Mouse (Mus musculus) intestine, embryonic 15.5 days (tissue): ENCODE data around the gene Usp15. TPM values are rescaled to one million over a fixed set of nuclear protein-coding genes. Genes with fewer than 3 reads are reported as not detected.
"Not testable (repeated sequence)": the region's sequence is repeated elsewhere in the genome, so short reads cannot be mapped to it uniquely, and the experiment has no call there.

Experiments
- ATAC-seq: fragments of 200-750 bp; cut with Nextera tagmentation; 2 replicates; pipeline ENCODE4 v1.8.0; 2017; ENCODE audit warnings: moderate TSS enrichment, moderate library complexity
- H3K27ac ChIP-seq: fragments of 300-500 bp; sonication (generic); 2 replicates; pipeline ENCODE4 v1.5.1; 2015; ENCODE audit warnings: mild to moderate bottlenecking, inconsistent platforms
- H3K27me3 ChIP-seq: fragments of 300-500 bp; sonication (generic); replicated peaks from 2 replicates; pipeline ENCODE4 v1.6.1; 2015; ENCODE audit warnings: inconsistent platforms
- H3K36me3 ChIP-seq: fragments of 300-500 bp; sonication (generic); 2 replicates; pipeline ENCODE4 v1.6.1; 2015; ENCODE audit warnings: inconsistent platforms
- H3K4me1 ChIP-seq: fragments of 300-500 bp; sonication (generic); replicated peaks from 2 replicates; pipeline ENCODE4 v1.6.1; 2015; ENCODE audit warnings: inconsistent platforms
- H3K4me2 ChIP-seq: fragments of 300-500 bp; sonication (generic); replicated peaks from 2 replicates; pipeline ENCODE4 v1.6.1; 2015; ENCODE audit warnings: mild to moderate bottlenecking, inconsistent platforms
- H3K4me3 ChIP-seq: fragments of 300-500 bp; sonication (generic); replicated peaks from 2 replicates; pipeline ENCODE4 v1.5.1; 2015; ENCODE audit warnings: inconsistent platforms
- H3K9ac ChIP-seq: fragments of 300-500 bp; sonication (generic); 2 replicates; pipeline ENCODE4 v1.6.1; 2015; ENCODE audit warnings: inconsistent platforms
- H3K9me3 ChIP-seq: fragments of 300-500 bp; sonication (generic); 2 replicates; pipeline ENCODE4 v1.6.1; 2016; ENCODE audit warnings: inconsistent platforms
- whole genome bisulfite sequencing: fragments of 180-500 bp; shearing (Covaris S2); methylation state at CpG from one replicate; pipeline ENCODE4 v1.1.7; 2015; 5-methylcytosine and 5-hydroxymethylcytosine counted together
- polyA plus RNA-seq: library from polyadenylated mRNA; unstranded; fragments of >200 nt; fragmentation: Nextera tagmentation; extraction: Ambion mirVana; gene quantifications from 2 replicates; pipeline ENCODE4 v1.2.1, GENCODE M21; 2015

Usp15 gene
- polyA plus RNA-seq = 68.4 and 76.3 TPM in 2 replicates

DNA sequence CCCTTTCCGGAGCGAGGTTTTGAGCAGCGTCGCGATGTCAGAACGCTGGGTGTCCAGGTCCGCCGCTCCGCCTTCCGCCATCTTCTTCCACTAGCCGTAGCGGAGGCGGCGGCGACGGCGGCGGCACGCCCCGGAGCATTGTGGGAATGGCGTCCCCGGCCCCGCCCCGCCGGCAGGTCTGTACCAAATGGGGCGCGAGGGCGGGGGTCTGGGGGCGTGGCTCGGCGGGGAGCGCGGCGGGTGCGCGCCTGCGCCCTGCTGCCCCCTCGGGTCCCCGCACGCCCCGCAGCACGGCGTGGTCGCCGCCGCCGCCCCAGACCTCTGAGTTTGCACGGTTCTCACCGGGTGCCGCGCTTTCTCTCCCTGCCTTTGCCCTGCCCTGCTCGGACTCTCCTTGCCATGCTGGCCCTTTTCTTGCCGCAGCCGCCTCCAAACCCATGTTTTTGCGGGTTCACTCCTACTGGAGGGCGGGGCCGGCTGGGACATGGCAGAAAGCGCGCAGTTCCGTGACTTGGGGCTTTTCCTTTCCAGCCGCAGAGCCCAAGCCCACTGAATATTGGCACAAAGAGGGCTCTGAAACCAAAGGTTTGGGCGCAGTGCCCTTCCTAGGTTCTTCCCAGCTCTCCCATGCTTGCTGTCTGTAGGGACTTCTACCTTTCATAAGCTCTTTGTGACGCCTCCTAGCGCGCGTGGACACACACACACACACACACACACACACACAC lies at the start of gene Usp15:
Gene Usp15 (minus strand): TSS at position 161 of the 725 bp plus-strand sequence.
- under 1% methylated on average over 66 of the region's 66 CpGs for WGBS
- no peaks in the 10 kb centered on the region for H3K9me3 ChIP-seq
- peak; percentile 97 for ATAC-seq
- H3K4me1 ChIP-seq = no peaks in the 10 kb centered on the region
- H3K9ac ChIP-seq = peak within 1 kb of the TSS; percentile 76
- no peaks in the 10 kb centered on the region for H3K36me3 ChIP-seq
- H3K27me3 ChIP-seq = no peaks in the 10 kb centered on the region
- H3K4me3 ChIP-seq = peak within 1 kb of the TSS; percentile 83
- peak within 1 kb of the TSS; percentile 93 for H3K27ac ChIP-seq
- H3K4me2 ChIP-seq = peak within 1 kb of the TSS; percentile 63

DNA sequence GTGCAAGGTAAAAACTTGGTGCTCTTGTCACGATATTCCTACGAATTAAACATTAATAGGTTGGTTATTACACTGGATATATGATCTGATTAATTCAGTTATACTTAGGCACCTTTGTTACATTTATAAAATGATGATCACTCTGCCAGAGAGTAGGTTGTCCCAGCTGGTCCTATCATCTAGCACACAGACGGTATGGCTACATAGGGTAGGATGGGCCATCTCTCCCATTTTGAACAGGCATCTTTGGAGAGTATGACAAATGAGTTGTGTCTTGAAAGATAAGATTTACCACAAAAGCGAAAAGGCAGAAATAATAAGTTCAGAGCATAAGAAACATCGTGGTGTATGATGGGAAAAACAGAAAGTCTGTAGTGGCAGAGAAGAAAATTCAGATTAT lies 32.6 kb upstream of the Usp15 start:
- Histone ChIP-seq H3K36me3 (no peaks in the 10 kb centered on the region), H3K4me2 (no peak overlapping the region), H3K27me3 (no peaks in the 10 kb centered on the region), H3K4me1 (no peaks in the 10 kb centered on the region), H3K9ac (no peak overlapping the region), H3K9me3 (no peaks in the 10 kb centered on the region), H3K4me3 (no peak overlapping the region), H3K27ac (no peak overlapping the region)
- WGBS = 91% methylated on average over 5 of the region's 5 CpGs
- ATAC-seq = no peak

DNA sequence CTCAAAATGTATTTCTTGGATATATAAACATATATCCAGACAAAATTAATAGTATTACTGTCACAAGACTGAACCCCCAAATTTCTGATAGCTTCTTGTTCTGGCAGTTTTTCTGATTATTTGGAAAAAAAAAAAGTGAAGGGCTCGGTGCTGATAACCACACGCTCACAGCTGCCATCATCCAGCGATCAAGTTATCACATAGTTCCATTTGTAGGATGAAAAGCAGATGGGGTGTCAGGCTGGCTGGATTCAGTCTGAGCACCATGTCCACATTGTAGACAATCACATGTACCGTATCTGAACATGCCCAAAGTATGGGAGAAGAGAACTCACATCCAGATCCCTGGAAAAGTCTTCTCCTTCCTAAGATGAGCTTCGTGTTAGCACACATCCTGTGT lies 26.0 kb upstream of the Usp15 start:
- Histone ChIP-seq H3K27ac (no peak overlapping the region), H3K36me3 (no peaks in the 10 kb centered on the region), H3K27me3 (no peaks in the 10 kb centered on the region), H3K9ac (no peak overlapping the region), H3K9me3 (no peaks in the 10 kb centered on the region), H3K4me3 (no peak overlapping the region), H3K4me1 (no peaks in the 10 kb centered on the region), H3K4me2 (no peak overlapping the region)
- 89% methylated on average over 5 of the region's 5 CpGs for WGBS
- no peak for ATAC-seq

DNA sequence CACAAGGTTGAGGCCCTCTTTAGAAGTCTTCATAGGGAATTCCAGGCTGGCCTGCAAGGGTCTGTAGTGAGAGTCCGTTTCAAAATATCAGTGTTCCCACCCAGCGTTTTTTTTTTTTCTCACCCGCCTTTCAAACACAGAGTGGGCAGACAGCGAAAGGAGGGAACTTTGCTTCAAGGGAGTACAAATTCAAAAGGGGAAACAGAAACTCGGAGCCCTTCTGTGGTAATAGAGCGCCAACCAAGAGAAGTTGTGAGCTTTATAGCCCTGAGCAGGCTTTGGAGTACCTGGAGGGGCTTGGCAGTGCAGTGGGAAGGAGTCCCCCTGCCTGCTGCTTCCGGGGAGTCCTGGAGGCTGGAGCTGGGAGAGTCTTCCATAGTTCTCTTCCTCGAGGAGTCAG lies 12.7 kb upstream of the Usp15 start:
- no peak for ATAC-seq
- H3K27ac ChIP-seq = no peak overlapping the region
- H3K9me3 ChIP-seq = no peaks in the 10 kb centered on the region
- WGBS = 69% methylated on average over 8 of the region's 8 CpGs
- H3K4me1 ChIP-seq = no peaks in the 10 kb centered on the region
- H3K9ac ChIP-seq = no peak overlapping the region
- H3K4me3 ChIP-seq = no peak overlapping the region
- no peaks in the 10 kb centered on the region for H3K27me3 ChIP-seq
- H3K36me3 ChIP-seq = no peaks in the 10 kb centered on the region
- H3K4me2 ChIP-seq = no peak overlapping the region

DNA sequence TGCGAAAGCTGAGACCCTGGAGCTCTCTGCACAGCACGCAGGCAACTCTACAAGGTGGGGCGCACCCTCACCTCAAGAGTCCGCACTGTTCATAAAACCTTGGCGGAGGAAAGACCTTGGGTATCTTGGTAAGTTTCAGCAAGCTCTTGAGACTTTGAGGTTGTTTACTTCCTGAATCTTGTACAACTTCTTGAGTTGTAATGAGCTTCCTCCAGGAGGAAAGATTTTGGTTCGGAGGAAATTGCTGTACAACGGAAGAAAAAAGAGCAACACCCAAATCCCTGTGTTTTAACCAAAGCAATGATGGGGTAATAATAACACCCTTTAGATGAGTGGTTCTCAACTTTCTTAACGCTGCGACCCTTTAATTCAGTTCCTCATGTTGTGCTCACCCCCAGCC lies 11.5 kb upstream of the Usp15 start:
- 93% methylated on average over 9 of the region's 9 CpGs for WGBS
- H3K4me3 ChIP-seq = no peak overlapping the region
- no peak overlapping the region for H3K9ac ChIP-seq
- no peak overlapping the region for H3K4me2 ChIP-seq
- no peaks in the 10 kb centered on the region for H3K36me3 ChIP-seq
- H3K4me1 ChIP-seq = no peaks in the 10 kb centered on the region
- ATAC-seq = no peak
- H3K9me3 ChIP-seq = no peaks in the 10 kb centered on the region
- H3K27me3 ChIP-seq = no peaks in the 10 kb centered on the region
- H3K27ac ChIP-seq = no peak overlapping the region

DNA sequence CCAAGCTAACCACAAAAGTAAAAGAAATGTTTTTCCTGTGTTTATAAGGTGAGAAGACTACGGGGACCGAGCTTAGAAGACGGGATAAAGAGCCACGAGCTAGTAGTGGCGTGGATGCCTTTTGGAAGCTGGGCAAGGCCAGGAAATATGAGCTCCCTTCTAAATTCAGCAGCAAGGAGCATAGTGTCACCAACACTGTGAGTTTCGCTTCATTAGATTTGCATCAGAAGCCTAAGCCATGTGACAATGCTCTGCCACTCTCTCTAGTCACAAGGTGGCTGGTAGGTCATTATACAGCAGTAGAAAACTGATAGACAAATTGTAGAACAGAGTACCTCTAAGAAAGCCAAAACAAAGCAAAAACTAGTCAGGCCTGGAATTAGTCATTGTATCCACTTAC lies 9.3 kb upstream of the Usp15 start:
- H3K27ac ChIP-seq = no peak overlapping the region
- 88% methylated on average over 6 of the region's 6 CpGs for WGBS
- H3K4me1 ChIP-seq = no peaks in the 10 kb centered on the region
- no peaks in the 10 kb centered on the region for H3K9me3 ChIP-seq
- no peaks in the 10 kb centered on the region for H3K36me3 ChIP-seq
- ATAC-seq = no peak
- no peak overlapping the region for H3K4me3 ChIP-seq
- H3K27me3 ChIP-seq = no peaks in the 10 kb centered on the region
- no peak overlapping the region for H3K4me2 ChIP-seq
- H3K9ac ChIP-seq = no peak overlapping the region

DNA sequence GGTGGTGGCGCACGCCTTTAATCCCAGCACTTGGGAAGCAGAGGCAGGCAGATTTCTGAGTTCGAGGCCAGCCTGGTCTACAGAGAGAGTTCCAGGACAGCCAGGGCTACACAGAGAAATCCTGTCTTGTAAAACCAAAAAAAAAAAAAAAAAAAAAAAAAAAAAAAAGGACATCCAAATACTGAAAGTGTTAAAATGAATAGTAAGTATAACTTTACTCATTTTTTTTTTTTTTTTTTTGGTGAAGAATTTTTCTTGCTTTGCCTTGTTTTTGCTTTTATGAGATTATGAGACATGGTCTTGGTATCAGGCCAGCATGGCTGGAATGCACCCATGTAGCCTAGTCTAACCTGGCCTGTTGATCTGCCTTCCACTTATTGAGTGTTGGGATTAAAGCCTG lies 8.6 kb upstream of the Usp15 start:
- not testable (repeated sequence) for ATAC-seq, H3K27me3 ChIP-seq, H3K4me3 ChIP-seq, H3K36me3 ChIP-seq, H3K9ac ChIP-seq, H3K4me2 ChIP-seq, H3K27ac ChIP-seq, H3K4me1 ChIP-seq, H3K9me3 ChIP-seq
- 95% methylated on average over 3 of the region's 3 CpGs for WGBS

DNA sequence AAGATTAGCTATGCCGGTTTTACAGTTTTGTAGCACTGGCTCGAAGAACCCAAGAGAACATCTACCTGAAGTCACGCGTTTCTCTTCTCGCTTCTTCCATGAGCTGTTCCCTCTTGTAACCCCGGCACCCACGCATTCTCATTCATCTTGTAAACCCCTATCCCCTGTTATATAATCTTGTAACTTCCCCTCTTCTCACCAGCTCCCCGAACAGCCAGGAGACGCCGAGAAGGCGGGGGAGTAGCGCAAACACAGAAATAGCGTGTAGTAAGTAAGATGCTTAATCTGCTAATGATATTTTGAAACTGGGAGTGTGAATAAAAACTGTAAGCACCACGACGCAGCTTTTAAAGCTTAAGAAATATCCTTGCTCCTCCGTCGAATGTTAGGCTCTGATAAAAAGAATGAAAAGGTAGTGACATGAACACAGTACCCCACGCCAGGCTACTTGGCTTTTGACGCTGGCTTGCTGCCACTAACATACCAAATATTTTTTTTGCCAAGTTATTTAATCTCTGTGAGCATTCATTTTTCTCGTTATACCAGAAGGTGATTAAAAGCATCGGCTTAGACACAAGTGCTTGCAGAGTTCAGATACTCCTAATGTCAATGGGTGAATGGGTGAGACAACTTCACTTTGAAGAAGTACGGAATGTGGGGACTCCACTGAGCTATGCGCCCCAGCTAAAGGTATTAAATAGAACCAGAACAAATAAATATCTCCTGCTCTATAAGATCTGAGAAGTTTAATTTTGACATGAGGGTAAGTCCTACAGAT lies 5.4 kb upstream of the Usp15 start:
- WGBS = 84% methylated on average over 23 of the region's 23 CpGs
- Histone ChIP-seq H3K9me3 (no peaks in the 10 kb centered on the region), H3K9ac (no peak overlapping the region), H3K4me2 (no peak overlapping the region), H3K27me3 (no peaks in the 10 kb centered on the region), H3K4me3 (no peak overlapping the region), H3K36me3 (no peaks in the 10 kb centered on the region), H3K4me1 (no peaks in the 10 kb centered on the region), H3K27ac (no peak overlapping the region)
- ATAC-seq = no peak

DNA sequence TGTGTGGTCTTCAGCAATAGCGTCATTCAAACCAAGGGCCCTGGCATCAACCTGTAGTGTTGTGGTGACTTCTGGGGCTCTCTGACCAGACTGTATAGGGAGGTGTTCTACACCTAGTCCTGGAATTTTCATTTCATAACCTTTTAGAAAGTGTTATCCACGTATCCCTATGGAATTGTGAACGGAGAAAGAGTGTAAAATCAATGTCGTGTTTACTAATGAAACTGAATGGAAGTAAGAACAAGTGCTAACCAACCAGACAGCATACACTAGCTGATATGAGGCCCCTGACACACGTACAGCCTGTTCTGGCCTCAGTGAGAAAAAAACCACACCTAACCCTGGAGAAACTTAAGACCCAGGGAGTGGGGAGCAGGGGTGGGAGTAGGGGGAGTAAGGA lies 4.6 kb upstream of the Usp15 start:
- Histone ChIP-seq H3K9ac (no peak overlapping the region), H3K4me1 (no peaks in the 10 kb centered on the region), H3K27me3 (no peaks in the 10 kb centered on the region), H3K36me3 (no peaks in the 10 kb centered on the region), H3K27ac (no peak overlapping the region), H3K9me3 (no peaks in the 10 kb centered on the region), H3K4me2 (no peak overlapping the region), H3K4me3 (no peak overlapping the region)
- ATAC-seq = no peak
- 85% methylated on average over 5 of the region's 5 CpGs for WGBS

DNA sequence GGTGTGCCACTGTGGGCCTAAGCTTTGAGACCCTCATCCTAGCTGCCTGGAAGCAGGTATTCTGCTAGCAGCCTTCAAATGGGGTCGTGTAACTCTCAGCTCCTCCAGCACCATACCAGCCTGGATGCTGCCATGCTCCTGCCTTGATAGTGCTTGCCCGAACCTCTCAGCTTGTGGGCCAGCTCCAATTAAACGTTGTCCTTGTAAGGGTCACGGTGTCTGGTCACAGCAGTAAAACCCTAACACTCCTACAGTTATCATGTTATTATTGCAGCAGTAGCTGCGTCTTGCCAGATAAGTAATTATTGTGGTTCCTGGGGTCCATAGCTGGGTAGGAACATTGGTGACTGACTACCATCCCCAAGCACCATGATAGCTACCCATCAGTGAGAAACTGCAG lies 4.2 kb upstream of the Usp15 start:
- 88% methylated on average over 5 of the region's 5 CpGs for WGBS
- no peak for ATAC-seq
- Histone ChIP-seq H3K27me3 (no peaks in the 10 kb centered on the region), H3K4me2 (no peak overlapping the region), H3K4me1 (no peaks in the 10 kb centered on the region), H3K4me3 (no peak overlapping the region), H3K27ac (no peak overlapping the region), H3K9ac (no peak overlapping the region), H3K36me3 (no peaks in the 10 kb centered on the region), H3K9me3 (no peaks in the 10 kb centered on the region)

DNA sequence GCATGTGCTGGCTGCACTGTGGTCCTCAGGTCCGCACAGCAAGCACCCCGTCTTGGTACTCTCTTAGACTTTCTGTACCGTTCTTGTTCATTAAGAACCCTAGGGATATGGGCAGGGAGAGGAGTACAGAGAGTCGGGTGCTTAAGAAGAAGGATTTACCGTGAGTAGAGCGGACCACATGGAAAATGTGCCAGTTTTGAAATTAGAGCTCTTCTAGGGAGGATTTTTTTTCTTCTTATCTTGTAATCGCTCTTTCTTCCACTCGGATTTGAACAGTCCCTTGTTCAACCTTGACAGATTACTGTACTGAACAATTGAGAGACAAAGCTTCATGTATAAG lies 3.5 kb upstream of the Usp15 start:
- Histone ChIP-seq H3K27ac (no peak overlapping the region), H3K9me3 (no peaks in the 10 kb centered on the region), H3K27me3 (no peaks in the 10 kb centered on the region), H3K36me3 (no peaks in the 10 kb centered on the region), H3K4me2 (no peak overlapping the region), H3K4me1 (no peaks in the 10 kb centered on the region), H3K4me3 (no peak overlapping the region), H3K9ac (no peak overlapping the region)
- WGBS = 86% methylated on average over 8 of the region's 8 CpGs
- no peak for ATAC-seq

DNA sequence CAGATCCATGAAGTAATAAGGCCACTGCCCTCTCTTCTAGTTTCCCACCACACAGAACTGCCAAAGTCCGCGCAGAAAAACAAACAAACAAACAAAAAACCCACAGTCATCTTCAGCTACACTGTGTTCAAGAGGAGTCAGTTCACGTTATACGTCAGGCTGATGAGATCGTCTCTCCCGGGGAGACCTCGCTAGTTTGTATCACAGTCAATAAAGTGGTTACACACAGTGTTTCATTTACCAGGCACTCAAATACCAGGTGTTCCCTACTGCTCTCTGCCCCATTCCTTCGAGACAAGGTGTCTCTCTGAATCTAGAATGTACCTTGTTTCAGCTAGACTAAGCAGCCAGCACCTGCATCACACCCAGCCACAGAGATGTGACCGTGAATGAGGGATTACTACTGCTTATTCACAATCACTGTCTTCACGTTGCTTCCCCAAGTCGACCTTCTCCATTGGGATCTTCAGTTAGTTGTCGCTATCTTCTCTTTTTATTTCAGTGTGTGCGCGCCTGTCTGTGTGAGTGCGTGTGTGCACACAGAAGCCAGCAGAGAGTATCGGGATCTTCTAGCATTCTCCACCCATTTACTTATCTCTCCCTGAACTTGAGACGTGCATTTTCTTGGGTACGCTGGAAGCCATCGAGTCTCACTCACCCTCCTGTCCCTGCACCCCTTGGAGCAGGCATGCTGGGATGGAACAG lies 3.0 kb upstream of the Usp15 start:
- H3K36me3 ChIP-seq = no peaks in the 10 kb centered on the region
- H3K4me2 ChIP-seq = no peak overlapping the region
- no peak overlapping the region for H3K4me3 ChIP-seq
- 83% methylated on average over 19 of the region's 19 CpGs for WGBS
- H3K4me1 ChIP-seq = no peaks in the 10 kb centered on the region
- H3K9me3 ChIP-seq = no peaks in the 10 kb centered on the region
- no peak overlapping the region for H3K9ac ChIP-seq
- H3K27ac ChIP-seq = no peak overlapping the region
- no peak for ATAC-seq
- H3K27me3 ChIP-seq = no peaks in the 10 kb centered on the region
